Mouse (Mus musculus) adrenal gland, adult 2 months (tissue): ENCODE measurements at regions not wholly inside any gene's neighbourhood (a gene's known extent, or its start where the extent isn't known, plus 50 kb on each side); places are given as distances from the start of the nearest gene placed in this dataset.

ENCODE experiments used
- DNase-seq: peaks from one replicate; pipeline ENCODE4 v3.0.0; 2021
- microRNA-seq, 2 experiments: library from miRNA; unstranded; fragments of <30 nt; microRNA quantifications; one replicate each; pipeline ENCODE4 v1.2.0; 2021

DNA sequence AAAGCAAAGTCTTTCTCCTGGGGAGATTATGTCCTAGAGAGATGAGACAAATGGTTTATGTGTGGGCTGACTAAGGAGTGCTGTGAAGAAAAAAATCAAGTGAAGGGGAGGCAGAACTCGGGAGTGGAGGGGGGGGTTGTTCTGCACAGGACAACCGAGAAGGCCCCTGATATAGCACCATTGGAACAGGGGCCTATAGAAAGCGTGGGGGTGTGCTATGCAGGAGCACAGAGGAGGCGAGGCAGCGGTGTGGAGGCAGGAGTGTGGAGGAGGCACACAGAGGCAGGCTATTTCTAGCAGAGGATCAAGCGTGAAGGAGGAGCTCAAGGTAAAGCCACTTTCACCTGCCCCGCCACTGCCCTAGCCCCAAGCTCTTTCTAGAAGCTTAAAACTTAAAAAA, 88.0 kb upstream of the Dapk1 start:
- no peak for DNase-seq

DNA sequence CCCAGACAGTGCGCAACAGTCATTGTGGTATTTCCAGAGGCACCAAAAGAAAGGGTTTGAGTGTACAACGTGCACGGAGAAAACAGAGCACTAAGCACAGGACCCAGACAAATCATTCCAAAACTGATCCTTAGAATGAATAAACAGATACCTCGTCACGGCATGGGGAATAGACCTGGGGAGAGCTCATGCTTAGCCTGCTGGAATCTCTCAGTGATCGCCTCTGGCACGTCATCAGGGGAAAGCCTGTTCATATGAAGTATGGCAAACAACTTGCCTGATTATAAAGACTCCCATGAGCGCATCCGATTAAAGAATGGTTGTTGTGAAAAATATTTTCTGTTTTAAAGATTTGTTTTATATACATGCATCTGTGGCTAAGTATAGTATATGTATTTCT, 86.9 kb upstream of the Dapk1 start:
- no peak for DNase-seq

DNA sequence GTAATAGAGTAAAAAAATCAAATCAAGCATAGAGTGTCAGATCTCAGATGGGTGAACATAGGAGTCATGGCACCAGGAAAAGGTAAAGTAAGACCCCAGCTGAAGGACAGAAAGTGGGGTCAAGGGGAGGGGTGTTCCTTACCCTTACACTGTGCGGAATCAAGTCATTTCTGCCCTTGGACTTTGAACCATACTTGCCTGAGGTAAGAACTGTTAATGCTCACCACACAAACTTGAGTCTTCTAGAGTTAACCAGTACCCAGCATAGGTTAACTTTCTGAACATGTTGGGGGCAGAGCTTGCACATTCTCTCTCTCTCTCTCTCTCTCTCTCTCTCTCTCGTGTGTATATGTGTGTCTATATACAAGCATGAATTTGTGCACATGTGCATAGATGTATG, 83.7 kb upstream of the Dapk1 start:
- no peak for DNase-seq

GRCm38 (mm10) chr13:60519708-60520107, 82.0 kb upstream of the Dapk1 start:
- DNase-seq: no peak

DNA sequence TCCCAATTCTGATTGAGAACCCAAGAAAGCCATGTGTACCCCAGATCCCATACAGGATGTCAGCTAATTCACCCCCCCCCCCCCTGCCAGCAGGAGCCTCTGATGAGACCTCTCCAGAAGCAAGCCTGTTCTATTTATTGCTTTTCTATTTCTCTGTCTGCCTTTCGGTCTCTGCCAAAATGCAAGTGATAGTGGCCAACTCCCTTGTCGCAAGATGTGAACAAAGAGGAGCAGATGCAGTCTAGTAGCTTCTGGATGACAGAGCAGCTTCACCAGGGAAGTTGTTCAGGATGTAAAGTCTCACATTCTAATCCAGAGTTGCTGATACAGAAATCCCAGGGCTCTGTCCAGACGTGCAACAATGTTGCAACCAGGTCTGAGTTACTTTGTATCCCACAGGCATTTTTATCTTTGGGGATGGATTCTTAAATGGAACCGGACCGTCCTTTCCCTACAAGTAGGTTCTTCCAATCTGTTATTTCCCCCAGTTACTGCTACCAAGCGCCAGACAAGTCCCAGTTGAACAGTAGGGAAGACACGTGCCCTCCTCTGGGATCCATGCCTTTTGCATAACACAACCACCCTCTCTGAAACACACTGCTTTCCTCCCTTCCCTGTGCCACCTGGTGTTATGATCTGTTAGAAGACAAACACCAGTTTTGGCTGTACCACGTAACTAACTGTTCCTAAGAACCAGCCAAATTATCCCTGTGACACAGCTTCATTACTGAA, 78.9 kb upstream of the Dapk1 start:
- no peak for DNase-seq

DNA sequence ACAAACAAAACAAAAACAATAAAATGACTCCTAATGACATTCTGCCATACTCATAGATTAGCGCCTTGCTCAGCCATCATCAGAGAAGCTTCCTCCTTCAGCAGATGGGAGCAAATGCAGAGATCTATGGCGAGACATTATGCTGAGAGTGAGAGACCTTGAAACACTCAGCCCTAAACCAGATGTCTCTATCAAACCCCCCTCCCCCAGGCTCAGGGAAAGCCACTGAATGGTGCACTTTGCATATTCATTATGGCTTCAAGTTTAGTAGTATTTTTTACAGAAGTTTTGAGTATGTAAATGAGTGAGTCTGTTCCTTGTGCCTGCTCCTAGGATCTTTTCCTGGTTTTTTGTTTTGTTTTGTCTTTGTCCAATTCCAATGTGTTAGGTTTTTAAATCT, 73.9 kb upstream of the Dapk1 start:
- no peak for DNase-seq

DNA sequence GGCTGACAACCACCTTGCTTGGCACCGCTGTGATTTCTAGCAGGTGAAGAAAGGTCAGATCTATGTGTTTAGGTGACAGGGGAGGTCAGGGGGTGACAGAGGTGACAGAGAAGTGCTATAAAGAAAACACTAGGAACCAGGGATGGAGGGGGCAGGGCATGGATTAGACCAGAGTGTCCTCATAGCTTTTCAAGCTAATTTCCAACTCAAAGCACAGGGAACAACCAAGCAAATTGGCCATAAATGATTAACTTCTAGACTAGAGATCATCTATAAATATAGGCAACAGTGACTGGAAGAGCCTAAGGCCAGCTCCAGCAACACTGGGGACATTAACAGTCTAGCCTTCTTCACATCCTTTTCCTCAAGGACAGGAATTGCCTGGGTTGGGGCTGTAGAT, 72.9 kb upstream of the Dapk1 start:
- DNase-seq: no peak

DNA sequence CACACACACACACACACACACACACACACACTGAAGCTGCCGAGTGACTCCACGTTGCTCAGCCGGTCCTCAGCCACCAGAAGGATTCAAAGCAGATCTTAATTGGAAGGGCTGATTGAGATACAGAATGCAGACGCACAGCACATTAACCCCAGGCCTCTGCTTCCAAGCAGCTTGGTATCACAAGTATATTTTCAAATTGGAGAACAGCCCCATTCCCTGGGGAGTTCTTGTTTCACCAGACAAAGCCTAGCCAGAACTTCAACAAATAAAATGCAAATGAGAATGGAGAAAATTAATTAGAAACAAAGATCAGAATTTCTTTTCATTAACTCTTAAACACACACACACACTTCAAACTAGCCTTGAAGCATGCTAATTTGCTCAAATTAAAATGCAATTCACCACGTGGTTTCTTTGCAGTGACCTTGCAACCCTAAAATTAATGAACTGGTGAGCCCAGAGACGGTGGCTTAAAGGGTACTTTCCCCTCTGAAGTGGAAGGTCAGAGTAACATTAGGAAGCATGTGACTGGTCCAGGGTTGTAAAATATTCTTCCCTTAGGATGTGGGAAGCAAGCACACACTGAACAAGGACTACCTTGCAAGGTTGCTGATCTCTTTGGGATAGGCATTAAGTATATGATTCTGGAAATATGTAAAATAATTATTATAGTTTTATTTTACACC, 72.2 kb upstream of the Dapk1 start:
- no peak for DNase-seq

DNA sequence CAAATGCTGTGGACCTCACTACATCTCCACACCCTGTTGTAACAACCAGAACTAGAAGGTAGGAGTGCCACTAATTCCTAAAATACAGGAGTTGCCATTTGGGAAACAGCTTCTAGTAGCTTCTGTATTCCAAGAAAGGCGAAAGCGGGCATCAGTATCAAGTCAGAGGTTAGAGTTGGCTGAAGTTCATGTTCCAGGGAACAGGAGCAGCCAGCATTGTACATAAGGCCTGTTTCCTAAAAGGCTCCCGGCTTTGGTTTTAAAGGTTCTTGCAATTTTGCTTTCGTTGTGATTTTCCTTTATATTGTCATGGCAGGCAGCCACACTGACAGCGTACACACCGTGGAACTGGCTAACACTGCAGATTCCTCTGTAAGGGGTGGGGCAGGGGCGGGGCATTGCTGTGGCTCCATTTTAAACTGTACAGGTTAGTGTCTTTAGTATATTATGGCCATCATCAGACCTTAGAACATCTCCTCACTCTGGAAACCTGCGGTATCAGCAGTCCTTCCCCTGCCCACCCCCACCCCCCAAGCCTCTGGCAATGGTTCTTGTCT, 67.8 kb upstream of the Dapk1 start:
- DNase-seq: no peak

DNA sequence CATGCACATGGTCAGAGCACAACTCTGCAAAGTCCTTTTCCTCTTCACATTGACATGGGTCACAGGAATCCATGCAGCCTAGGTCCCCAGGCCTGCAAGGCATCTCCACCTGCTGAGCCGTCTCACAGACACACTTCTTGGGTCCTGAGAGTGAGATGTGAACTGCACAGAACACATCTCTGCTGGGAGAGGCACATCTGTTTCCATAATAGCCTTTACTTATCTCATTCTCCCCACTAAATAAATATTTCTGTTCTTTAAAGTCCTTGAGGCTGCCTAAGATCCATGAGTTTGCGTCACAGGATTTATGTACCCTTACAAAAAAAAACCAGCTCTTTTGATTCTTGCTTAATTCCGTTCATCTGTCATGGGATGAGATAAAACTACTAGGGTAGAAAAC, 67.2 kb upstream of the Dapk1 start:
- no peak for DNase-seq

GRCm38 (mm10) chr13:60535045-60535444, 66.7 kb upstream of the Dapk1 start:
- DNase-seq: no peak

DNA sequence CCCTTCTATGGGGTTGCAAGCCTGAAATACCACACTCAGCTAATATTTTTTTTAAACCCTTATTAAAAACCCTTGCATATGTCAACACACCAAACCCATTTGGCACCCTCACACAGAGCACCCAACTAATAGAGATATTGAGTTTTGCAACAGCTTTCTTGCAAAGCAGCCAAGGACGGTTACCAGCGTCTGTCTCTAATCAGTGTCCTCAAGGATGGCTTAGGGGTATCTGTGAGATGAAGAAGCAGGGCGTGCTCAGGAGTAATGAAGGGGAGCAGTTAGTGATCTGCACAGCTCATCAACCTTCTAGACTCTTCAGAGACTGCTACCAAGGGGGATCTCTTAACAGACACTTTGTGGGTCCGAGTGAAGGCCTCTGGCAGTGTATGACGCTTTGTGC, 65.0 kb upstream of the Dapk1 start:
- DNase-seq: peak; percentile 23

GRCm38 (mm10) chr13:60538110-60538509, 63.6 kb upstream of the Dapk1 start:
- no peak for DNase-seq

- DNase-seq: no peak
Observed at GRCm38 (mm10) chr13:60541165-60541564, 60.6 kb upstream of the Dapk1 start.

DNA sequence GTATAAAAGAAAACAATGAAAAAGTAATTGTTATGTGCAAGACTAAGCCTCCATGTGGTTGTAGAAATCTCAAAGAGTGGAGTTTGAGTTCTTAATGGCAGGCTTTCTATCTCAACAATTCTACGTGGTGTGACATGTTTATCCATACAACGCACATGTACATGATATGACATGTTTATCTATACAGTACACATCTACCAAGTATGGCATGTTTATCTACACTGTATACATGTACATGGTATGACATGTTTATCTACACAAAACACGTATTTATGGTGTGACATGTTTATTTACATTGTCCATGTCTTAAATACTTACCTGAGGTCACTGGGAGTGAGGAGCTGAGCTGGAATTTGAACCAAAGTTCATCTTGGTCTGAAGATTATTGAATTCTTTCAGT, 57.4 kb upstream of the Dapk1 start:
- no peak for DNase-seq

- no peak for DNase-seq
Observed at GRCm38 (mm10) chr13:60545999-60546733, 55.6 kb upstream of the Dapk1 start.

Small RNA genes lying in the stretch of these regions (microRNA-seq; reads per million reads assigned to microRNA genes)
- gene Gm24999: 0 reads per million in 2 experiments
- 0 reads per million in 2 experiments for gene Gm25000
